Mouse (Mus musculus): ENCODE data around the gene Plscr4.

GRCm38 (mm10) chr9:92524506-92524905, 67.3 kb downstream of the Plscr4 start:
- no peak for TF ChIP-seq CTCF (IDR thresholded peaks at IDR 0.05; ENCODE audit: low read depth)
- TF ChIP-seq EP300 (IDR thresholded peaks at IDR 0.05; ENCODE audit: low read depth), result no peak
